Mouse (Mus musculus): Measurements from ENCODE around the gene Cenpq. TPM values are rescaled to one million over a fixed set of nuclear protein-coding genes. Genes with fewer than 3 reads are reported as not detected.

Gene Cenpq
- polyA plus RNA-seq, 1 experiment from 2014 or later = 15.0 TPM

- Histone ChIP-seq H3K9ac (ENCODE audit: low read length) (no peak overlapping the region), H3K4me3 (ENCODE audit: control insufficient read depth in 1 of 2, insufficient read depth in 1 of 2, low read depth in 1 of 2, low read length in 2 of 2) (no peak overlapping the region), H3K4me1 (ENCODE audit: control insufficient read depth in 2 of 2, insufficient read depth in 2 of 2, low read length in 2 of 2) (peaks cover 4 to 6% of the 10 kb centered on the region in 2 experiments; a peak in 3 of 4 replicates), H3K27ac (replicated peaks in 1 of 2; ENCODE audit: control insufficient read depth in 1 of 2, insufficient read depth in 1 of 2, low read depth in 2 of 2, low read length in 2 of 2) (no peak overlapping the region), H3K27me3 (ENCODE audit: control insufficient read depth, insufficient read depth, low read length) (no peaks in the 10 kb centered on the region), H3K9me3 (ENCODE audit: control insufficient read depth, low read length) (no peaks in the 10 kb centered on the region), H3K36me3 (ENCODE audit: control insufficient read depth, insufficient read depth, low read length) (no peaks in the 10 kb centered on the region), H3K4me2 (ENCODE audit: low read length) (peak overlapping the region; percentile 70)
- 6% methylated on average over 11 of the region's 11 CpGs for WGBS
- ATAC-seq (ENCODE audit: insufficient number of reproducible peaks, insufficient read depth, low FRiP score, low read depth) = no peak
Observed at GRCm38 (mm10) chr17:40904056-40904597, 30.7 kb downstream of the Cenpq start.

GRCm38 (mm10) chr17:40903345-40903744 lies 31.5 kb downstream of the Cenpq start:
- H3K36me3 ChIP-seq (ENCODE audit: control insufficient read depth, insufficient read depth, low read length) = no peaks in the 10 kb centered on the region
- no peak overlapping the region for H3K4me3 ChIP-seq (ENCODE audit: control insufficient read depth in 1 of 2, insufficient read depth in 1 of 2, low read depth in 1 of 2, low read length in 2 of 2)
- 49% methylated on average over 4 of the region's 4 CpGs for WGBS
- no peaks in the 10 kb centered on the region for H3K9me3 ChIP-seq (ENCODE audit: control insufficient read depth, low read length)
- no peak overlapping the region for H3K27ac ChIP-seq (replicated peaks in 1 of 2; ENCODE audit: control insufficient read depth in 1 of 2, insufficient read depth in 1 of 2, low read depth in 2 of 2, low read length in 2 of 2)
- H3K4me1 ChIP-seq (ENCODE audit: control insufficient read depth in 2 of 2, insufficient read depth in 2 of 2, low read length in 2 of 2) = peaks cover 4 to 6% of the 10 kb centered on the region in 2 experiments; a peak in 3 of 4 replicates
- H3K27me3 ChIP-seq (ENCODE audit: control insufficient read depth, insufficient read depth, low read length) = no peaks in the 10 kb centered on the region
- no peak overlapping the region for H3K9ac ChIP-seq (ENCODE audit: low read length)
- no peak for ATAC-seq (ENCODE audit: insufficient number of reproducible peaks, insufficient read depth, low FRiP score, low read depth)
- H3K4me2 ChIP-seq (ENCODE audit: low read length) = no peak overlapping the region

- Histone ChIP-seq H3K4me2 (ENCODE audit: low read length) (no peak overlapping the region), H3K4me3 (ENCODE audit: control insufficient read depth in 1 of 2, insufficient read depth in 1 of 2, low read depth in 1 of 2, low read length in 2 of 2) (no peak overlapping the region), H3K27me3 (ENCODE audit: control insufficient read depth, insufficient read depth, low read length) (no peaks in the 10 kb centered on the region), H3K36me3 (ENCODE audit: control insufficient read depth, insufficient read depth, low read length) (no peaks in the 10 kb centered on the region), H3K9me3 (ENCODE audit: control insufficient read depth, low read length) (no peaks in the 10 kb centered on the region), H3K4me1 (ENCODE audit: control insufficient read depth in 2 of 2, insufficient read depth in 2 of 2, low read length in 2 of 2) (peaks cover 4 to 6% of the 10 kb centered on the region in 2 experiments; a peak in 3 of 4 replicates), H3K9ac (ENCODE audit: low read length) (no peak overlapping the region), H3K27ac (replicated peaks in 1 of 2; ENCODE audit: control insufficient read depth in 1 of 2, insufficient read depth in 1 of 2, low read depth in 2 of 2, low read length in 2 of 2) (no peak overlapping the region)
- ATAC-seq (ENCODE audit: insufficient number of reproducible peaks, insufficient read depth, low FRiP score, low read depth) = no peak
- WGBS = 42% methylated on average over 4 of the region's 4 CpGs
Observed at GRCm38 (mm10) chr17:40899783-40900363, 35.0 kb downstream of the Cenpq start.

GRCm38 (mm10) chr17:40896863-40897262 lies 38.0 kb downstream of the Cenpq start:
- no peak overlapping the region for H3K4me3 ChIP-seq (ENCODE audit: control insufficient read depth in 1 of 2, insufficient read depth in 1 of 2, low read depth in 1 of 2, low read length in 2 of 2)
- no peaks in the 10 kb centered on the region for H3K4me1 ChIP-seq (ENCODE audit: control insufficient read depth in 2 of 2, insufficient read depth in 2 of 2, low read length in 2 of 2)
- no peaks in the 10 kb centered on the region for H3K27me3 ChIP-seq (ENCODE audit: control insufficient read depth, insufficient read depth, low read length)
- no peaks in the 10 kb centered on the region for H3K9me3 ChIP-seq (ENCODE audit: control insufficient read depth, low read length)
- H3K36me3 ChIP-seq (ENCODE audit: control insufficient read depth, insufficient read depth, low read length) = no peaks in the 10 kb centered on the region
- H3K27ac ChIP-seq (replicated peaks in 1 of 2; ENCODE audit: control insufficient read depth in 1 of 2, insufficient read depth in 1 of 2, low read depth in 2 of 2, low read length in 2 of 2) = no peak overlapping the region
- ATAC-seq (ENCODE audit: insufficient number of reproducible peaks, insufficient read depth, low FRiP score, low read depth) = no peak
- no peak overlapping the region for H3K4me2 ChIP-seq (ENCODE audit: low read length)
- no peak overlapping the region for H3K9ac ChIP-seq (ENCODE audit: low read length)
- 62% methylated on average over 1 of the region's 1 CpGs for WGBS

- Histone ChIP-seq H3K9ac (ENCODE audit: low read length) (no peak overlapping the region), H3K4me3 (ENCODE audit: control insufficient read depth in 1 of 2, insufficient read depth in 1 of 2, low read depth in 1 of 2, low read length in 2 of 2) (no peak overlapping the region), H3K36me3 (ENCODE audit: control insufficient read depth, insufficient read depth, low read length) (no peaks in the 10 kb centered on the region), H3K4me2 (ENCODE audit: low read length) (no peak overlapping the region), H3K4me1 (ENCODE audit: control insufficient read depth in 2 of 2, insufficient read depth in 2 of 2, low read length in 2 of 2) (no peaks in the 10 kb centered on the region), H3K27me3 (ENCODE audit: control insufficient read depth, insufficient read depth, low read length) (no peaks in the 10 kb centered on the region), H3K27ac (replicated peaks in 1 of 2; ENCODE audit: control insufficient read depth in 1 of 2, insufficient read depth in 1 of 2, low read depth in 2 of 2, low read length in 2 of 2) (no peak overlapping the region), H3K9me3 (ENCODE audit: control insufficient read depth, low read length) (no peaks in the 10 kb centered on the region)
- WGBS = 70% methylated on average over 4 of the region's 4 CpGs
- ATAC-seq (ENCODE audit: insufficient number of reproducible peaks, insufficient read depth, low FRiP score, low read depth) = no peak
Observed at GRCm38 (mm10) chr17:40887849-40888536, 46.9 kb downstream of the Cenpq start.

GRCm38 (mm10) chr17:40885155-40885554 lies 49.7 kb downstream of the Cenpq start:
- Histone ChIP-seq H3K36me3 (ENCODE audit: control insufficient read depth, insufficient read depth, low read length) (no peaks in the 10 kb centered on the region), H3K9ac (ENCODE audit: low read length) (no peak overlapping the region), H3K27me3 (ENCODE audit: control insufficient read depth, insufficient read depth, low read length) (no peaks in the 10 kb centered on the region), H3K9me3 (ENCODE audit: control insufficient read depth, low read length) (no peaks in the 10 kb centered on the region), H3K27ac (replicated peaks in 1 of 2; ENCODE audit: control insufficient read depth in 1 of 2, insufficient read depth in 1 of 2, low read depth in 2 of 2, low read length in 2 of 2) (no peak overlapping the region), H3K4me2 (ENCODE audit: low read length) (no peak overlapping the region), H3K4me1 (ENCODE audit: control insufficient read depth in 2 of 2, insufficient read depth in 2 of 2, low read length in 2 of 2) (no peaks in the 10 kb centered on the region), H3K4me3 (ENCODE audit: control insufficient read depth in 1 of 2, insufficient read depth in 1 of 2, low read depth in 1 of 2, low read length in 2 of 2) (no peak overlapping the region)
- WGBS = 81% methylated on average over 4 of the region's 4 CpGs
- no peak for ATAC-seq (ENCODE audit: insufficient number of reproducible peaks, insufficient read depth, low FRiP score, low read depth)

- Histone ChIP-seq H3K27me3 (ENCODE audit: control insufficient read depth, insufficient read depth, low read length) (no peaks in the 10 kb centered on the region), H3K4me3 (ENCODE audit: control insufficient read depth in 1 of 2, insufficient read depth in 1 of 2, low read depth in 1 of 2, low read length in 2 of 2) (no peak overlapping the region), H3K36me3 (ENCODE audit: control insufficient read depth, insufficient read depth, low read length) (no peaks in the 10 kb centered on the region), H3K9ac (ENCODE audit: low read length) (no peak overlapping the region), H3K27ac (replicated peaks in 1 of 2; ENCODE audit: control insufficient read depth in 1 of 2, insufficient read depth in 1 of 2, low read depth in 2 of 2, low read length in 2 of 2) (no peak overlapping the region), H3K4me2 (ENCODE audit: low read length) (no peak overlapping the region), H3K9me3 (ENCODE audit: control insufficient read depth, low read length) (no peaks in the 10 kb centered on the region), H3K4me1 (ENCODE audit: control insufficient read depth in 2 of 2, insufficient read depth in 2 of 2, low read length in 2 of 2) (peaks cover 0 to 11% of the 10 kb centered on the region in 2 experiments; a peak in 2 of 4 replicates)
- no peak for ATAC-seq (ENCODE audit: insufficient number of reproducible peaks, insufficient read depth, low FRiP score, low read depth)
- WGBS = 73% methylated on average over 6 of the region's 6 CpGs
Observed at GRCm38 (mm10) chr17:40882172-40882571, 52.7 kb downstream of the Cenpq start.
